28 mouse cellular contexts compared by ENCODE assay signal in genomic region chr8:79185488-79185887, GRCm38 (mm10).
"Had no signal": no experiment of that assay in that cellular context is flagged by ENCODE, and none has a peak within 500 bp of the region (broad histone marks: within the 10 kb centered on the region; RNA-seq: fewer than 3 reads in every experiment).

No protein-coding gene starts in this region.

- H3K4me3 ChIP-seq: heart, adult 2 months; heart, embryonic 13.5 days; heart, embryonic 15.5 days; hindbrain, embryonic 13.5 days; hindbrain, embryonic 15.5 days; kidney, embryonic 15.5 days; left cerebral cortex, adult 2 months; limb, embryonic 10.5 days; limb, embryonic 12.5 days had no signal

- H3K4me1 ChIP-seq: heart, embryonic 15.5 days; hindbrain, embryonic 13.5 days; hindbrain, embryonic 15.5 days; kidney, embryonic 15.5 days; limb, embryonic 10.5 days; limb, embryonic 12.5 days had no signal

- H3K4me2 ChIP-seq: heart, embryonic 11.5 days; heart, embryonic 13.5 days; heart, embryonic 15.5 days; hindbrain, embryonic 13.5 days; hindbrain, embryonic 15.5 days; kidney, embryonic 15.5 days; limb, embryonic 12.5 days; liver, embryonic 11.5 days had no signal

- ATAC-seq: intestine, embryonic 16.5 days had no signal

- DNase-seq: gastrocnemius, postnatal 14 days; gastrocnemius, postnatal 36 days; heart, adult 11 months; heart, adult 2 months; heart, postnatal 14 days; heart, postnatal 36 days; kidney, adult 11 months; kidney, adult 2 months; kidney, adult 9 months; kidney, postnatal 14 days; kidney, postnatal 36 days; layer of hippocampus, adult 9-11 months; layer of hippocampus, postnatal 36 days; liver had no signal

- H3K9me3 ChIP-seq: heart, embryonic 13.5 days; heart, embryonic 15.5 days; hindbrain, embryonic 13.5 days; hindbrain, embryonic 15.5 days; kidney, embryonic 15.5 days; limb, embryonic 10.5 days; limb, embryonic 12.5 days had no signal

- H3K27ac ChIP-seq: heart, adult 2 months; heart, embryonic 13.5 days; heart, embryonic 15.5 days; hindbrain, embryonic 13.5 days; hindbrain, embryonic 15.5 days; hindbrain, postnatal 0 days; kidney, embryonic 15.5 days; kidney, postnatal 0 days; left cerebral cortex, adult 2 months; limb, embryonic 10.5 days; limb, embryonic 12.5 days; liver, embryonic 14.5 days had no signal

- H3K27me3 ChIP-seq: heart, embryonic 13.5 days; heart, embryonic 15.5 days; hindbrain, embryonic 13.5 days; hindbrain, embryonic 15.5 days; kidney, embryonic 15.5 days; limb, embryonic 12.5 days had no signal

- H3K9ac ChIP-seq: heart, embryonic 13.5 days; heart, embryonic 15.5 days; hindbrain, embryonic 13.5 days; hindbrain, embryonic 15.5 days; kidney, embryonic 15.5 days; limb, embryonic 12.5 days; liver, embryonic 14.5 days had no signal
